Mouse (Mus musculus) olfactory bulb, adult 2 months (tissue): ENCODE data around the gene Inhbe. TPM values are rescaled to one million over a fixed set of nuclear protein-coding genes. Genes with fewer than 3 reads are reported as not detected.

ENCODE experiments used
- H3K27ac ChIP-seq: fragments of 200-500 bp; 2 replicates; pipeline ENCODE4 v1.5.1; 2012; ENCODE audit warnings: low read depth, low read length; ENCODE audit not compliant: insufficient read depth
- H3K4me1 ChIP-seq: fragments of 200-500 bp; 2 replicates; pipeline ENCODE4 v1.6.1; 2012; ENCODE audit warnings: low read length; ENCODE audit not compliant: control insufficient read depth, insufficient read depth
- H3K4me3 ChIP-seq: fragments of 200-500 bp; 2 replicates; pipeline ENCODE4 v1.5.1; 2012; ENCODE audit warnings: mild to moderate bottlenecking, low read depth, low read length, moderate library complexity; ENCODE audit not compliant: insufficient read depth
- CTCF ChIP-seq: fragments of 200-500 bp; IDR thresholded peaks from 2 replicates; pipeline ENCODE4 v1.5.1; 2012; ENCODE audit warnings: low read depth, mild to moderate bottlenecking, low read length, moderate library complexity; ENCODE audit not compliant: insufficient read depth
- POLR2A ChIP-seq: fragments of 200-500 bp; IDR thresholded peaks from 2 replicates; pipeline ENCODE4 v1.6.1; 2012; ENCODE audit warnings: mild to moderate bottlenecking, low read depth, low read length, moderate library complexity; ENCODE audit not compliant: insufficient read depth
- WGBS: fragments of 180-500 bp; shearing (Covaris S2); methylation state at CpG from one replicate; pipeline ENCODE4 v1.1.7; 2018; 5-methylcytosine and 5-hydroxymethylcytosine counted together
- polyA plus RNA-seq: library from polyadenylated mRNA; stranded (reverse); fragments of >200 nt; gene quantifications from 2 replicates; pipeline ENCODE4 v1.2.4, GENCODE M21; 2012; ENCODE audit warnings: low replicate concordance; ENCODE audit not compliant: missing spikeins, insufficient read depth, insufficient read length

Gene Inhbe
- polyA plus RNA-seq, 1 experiment, result not detected

GRCm38 (mm10) chr10:127338930-127339682 lies 15.1 kb downstream of the Inhbe start:
- H3K27ac ChIP-seq, result no peak overlapping the region
- H3K4me1 ChIP-seq, result peaks cover 17% of the 10 kb centered on the region
- WGBS, result under 1% methylated on average over 31 of the region's 31 CpGs
- H3K4me3 ChIP-seq, result peak overlapping the region; percentile 37
- TF ChIP-seq CTCF (peak; percentile 48; the same call in 1 of the 2 replicates), POLR2A (no peak)

DNA sequence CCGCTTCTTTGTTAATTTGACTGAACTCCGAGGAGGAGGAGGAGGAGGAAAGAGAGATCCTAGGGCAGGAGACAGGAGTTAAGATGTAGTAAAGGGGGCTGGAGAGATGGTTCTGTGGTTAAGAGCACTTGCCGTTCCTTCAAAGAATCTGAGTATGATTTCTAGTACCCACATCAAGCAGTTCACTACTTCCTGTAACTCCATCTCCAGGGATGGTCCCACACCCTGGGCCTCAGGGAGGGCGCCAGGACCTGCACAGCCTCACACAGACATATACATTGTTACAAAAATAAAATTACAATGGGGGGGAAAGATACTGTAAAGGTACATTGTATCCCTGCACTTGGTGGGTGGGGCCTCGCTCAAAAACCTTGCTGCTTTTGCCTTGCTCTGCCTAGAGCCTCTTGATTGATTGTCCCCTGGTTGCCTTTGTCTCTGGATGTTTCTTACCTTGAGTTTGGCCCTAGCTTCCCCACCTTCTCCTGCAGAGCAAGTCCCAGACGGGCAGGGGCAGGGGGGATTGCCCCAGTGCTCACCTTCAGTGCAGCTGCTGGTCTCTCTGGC lies 16.6 kb downstream of the Inhbe start:
- peaks cover 17% of the 10 kb centered on the region for H3K4me1 ChIP-seq
- no peak for TF ChIP-seq POLR2A
- no peak overlapping the region for H3K27ac ChIP-seq
- WGBS, result 87% methylated on average over 6 of the region's 6 CpGs
- no peak overlapping the region for H3K4me3 ChIP-seq

GRCm38 (mm10) chr10:127336952-127337351 lies 17.3 kb downstream of the Inhbe start:
- no peak for TF ChIP-seq POLR2A
- no peak for TF ChIP-seq CTCF
- 66% methylated on average over 5 of the region's 5 CpGs for WGBS
- Histone ChIP-seq H3K4me3 (no peak overlapping the region), H3K4me1 (peaks cover 17% of the 10 kb centered on the region), H3K27ac (no peak overlapping the region)

DNA sequence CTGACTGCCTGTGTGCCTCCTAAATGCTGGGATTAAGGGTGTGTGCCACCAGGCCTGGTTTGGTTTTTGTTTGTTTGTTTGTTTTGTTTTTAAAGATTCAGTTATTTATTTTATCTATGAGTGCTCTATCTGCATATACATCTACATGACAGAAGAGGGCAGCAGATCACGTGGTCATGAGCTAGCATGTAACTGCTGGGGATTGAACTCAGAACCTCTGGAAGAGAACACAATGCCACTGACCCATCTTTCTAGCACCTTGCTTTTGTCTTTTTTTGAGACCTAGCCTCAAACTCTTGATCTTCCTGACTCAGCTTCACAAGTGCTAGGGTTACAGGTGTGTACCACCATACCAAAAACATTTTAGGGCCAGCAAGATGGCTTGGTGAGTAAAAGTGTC lies 18.9 kb downstream of the Inhbe start:
- Histone ChIP-seq H3K27ac (no peak overlapping the region), H3K4me1 (peaks cover 25% of the 10 kb centered on the region), H3K4me3 (no peak overlapping the region)
- 68% methylated on average over 1 of the region's 1 CpGs for WGBS
- TF ChIP-seq CTCF (no peak), POLR2A (no peak)

GRCm38 (mm10) chr10:127333152-127333551 lies 21.1 kb downstream of the Inhbe start:
- TF ChIP-seq POLR2A (no peak), CTCF (no peak)
- H3K4me3 ChIP-seq, result no peak overlapping the region
- no peak overlapping the region for H3K27ac ChIP-seq
- WGBS, result 66% methylated on average over 5 of the region's 5 CpGs
- peaks cover 20% of the 10 kb centered on the region for H3K4me1 ChIP-seq

DNA sequence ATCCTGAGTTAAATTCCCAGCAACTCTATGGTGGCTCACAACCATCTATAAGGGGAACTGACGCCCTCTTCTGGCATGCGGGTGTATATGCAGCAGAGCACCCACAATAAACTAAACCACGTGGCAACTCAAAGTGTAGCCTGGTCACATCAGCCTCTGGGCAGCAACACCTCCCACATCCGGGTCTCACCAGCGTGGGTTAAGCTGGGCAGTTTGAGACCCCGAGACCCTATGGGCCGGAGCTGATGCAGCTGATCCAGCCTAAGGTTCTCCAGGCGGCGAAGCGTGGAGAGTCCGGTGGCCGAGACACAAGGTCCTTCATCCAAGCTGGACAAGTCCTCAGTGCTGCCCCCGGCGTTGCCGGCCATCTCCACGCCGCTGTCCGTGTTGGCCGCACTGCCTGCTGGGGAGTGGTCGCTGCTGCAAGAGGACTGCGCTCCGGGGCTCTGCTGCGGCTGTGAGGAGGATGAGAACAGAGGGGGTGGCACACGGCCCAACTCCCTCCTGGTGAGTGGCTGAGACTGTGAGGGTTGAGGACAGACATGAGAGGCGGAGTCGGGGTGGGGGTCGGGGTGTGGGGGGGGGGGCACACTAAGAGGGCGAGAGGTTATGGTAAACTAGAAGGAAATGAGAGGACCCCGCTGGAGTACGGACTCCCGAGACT lies 21.9 kb downstream of the Inhbe start:
- H3K4me3 ChIP-seq, result no peak overlapping the region

DNA sequence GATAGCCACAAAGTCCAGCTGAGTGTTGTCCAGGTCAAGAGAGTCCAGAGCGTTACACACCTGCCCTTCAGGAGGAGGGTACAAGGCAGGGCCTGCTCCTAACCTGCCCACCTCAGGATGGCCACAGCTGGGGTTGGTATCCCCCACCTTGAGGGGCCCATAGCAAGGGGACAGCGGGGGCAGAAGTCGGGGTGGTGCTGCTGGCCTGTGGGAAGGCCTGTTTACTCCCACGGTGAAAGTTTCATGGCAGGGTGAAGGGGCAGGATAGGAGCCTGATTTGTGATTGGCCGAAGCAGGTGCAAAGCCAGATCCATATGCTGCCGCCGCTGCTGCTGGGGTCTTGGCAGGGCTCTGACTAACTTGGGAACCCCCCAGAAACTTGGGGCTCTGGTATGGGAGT lies 24.0 kb downstream of the Inhbe start:
- no peak for TF ChIP-seq POLR2A
- no peak for TF ChIP-seq CTCF
- H3K27ac ChIP-seq, result no peak overlapping the region

More for the DNA sequence above, 21.9 kb downstream of the Inhbe start:
- no peak overlapping the region for H3K27ac ChIP-seq
- WGBS, result 32% methylated on average over 31 of the region's 31 CpGs
- no peak for TF ChIP-seq POLR2A
- TF ChIP-seq CTCF, result no peak
- H3K4me1 ChIP-seq, result peaks cover 20% of the 10 kb centered on the region

DNA sequence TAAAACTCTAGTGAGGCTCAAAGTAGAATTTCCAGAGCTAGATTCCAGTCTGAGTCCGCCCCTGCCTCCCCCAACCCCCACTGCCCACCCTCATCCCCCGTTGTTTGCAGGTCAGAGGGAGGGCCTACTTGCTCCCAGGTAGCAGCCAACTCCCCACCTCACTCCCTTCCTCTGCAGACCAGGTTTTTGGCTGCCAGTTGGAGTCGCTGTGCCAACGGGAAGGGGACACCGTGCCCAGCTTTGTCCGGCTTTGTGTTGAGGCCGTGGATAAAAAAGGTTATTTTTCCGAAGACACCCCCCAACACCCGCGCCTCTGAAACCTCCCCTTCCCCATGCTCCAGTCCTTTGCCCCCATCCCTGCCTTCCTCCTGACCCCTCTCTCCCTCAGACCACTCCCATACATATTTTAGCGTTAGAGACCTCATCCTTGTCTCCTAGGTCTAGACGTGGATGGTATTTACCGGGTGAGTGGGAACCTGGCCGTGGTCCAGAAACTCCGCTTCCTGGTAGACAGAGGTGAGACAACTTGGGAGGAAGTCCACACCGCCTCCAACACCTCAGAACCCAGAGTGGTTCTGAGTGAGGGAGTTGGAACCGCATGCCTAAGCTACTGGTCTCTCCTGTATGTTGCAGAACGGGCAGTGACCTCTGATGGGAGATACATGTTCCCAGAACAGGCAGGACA lies 26.6 kb downstream of the Inhbe start:
- Histone ChIP-seq H3K4me1 (peaks cover 31% of the 10 kb centered on the region), H3K27ac (no peak overlapping the region), H3K4me3 (no peak overlapping the region)
- TF ChIP-seq CTCF (no peak), POLR2A (no peak)
- WGBS, result 51% methylated on average over 18 of the region's 18 CpGs

More for the DNA sequence above, 24.0 kb downstream of the Inhbe start:
- Histone ChIP-seq H3K4me1 (peaks cover 31% of the 10 kb centered on the region), H3K4me3 (no peak overlapping the region)
- 65% methylated on average over 7 of the region's 7 CpGs for WGBS

- 7% methylated on average over 29 of the region's 29 CpGs for WGBS
- H3K4me1 ChIP-seq, result peaks cover 28% of the 10 kb centered on the region
- H3K4me3 ChIP-seq, result peak overlapping the region; percentile 14
Observed at GRCm38 (mm10) chr10:127326828-127327227, 27.4 kb downstream of the Inhbe start.

More at GRCm38 (mm10) chr10:127326828-127327227, 27.4 kb downstream of the Inhbe start:
- no peak for TF ChIP-seq CTCF
- TF ChIP-seq POLR2A, result no peak
- H3K27ac ChIP-seq, result no peak overlapping the region
